Mouse (Mus musculus) bone marrow, adult 2 months (tissue): ENCODE measurements around the gene Trmt1l. TPM values are rescaled to one million over a fixed set of nuclear protein-coding genes. Genes with fewer than 3 reads are reported as not detected.
A peak's percentile ranks its signal among the peaks of the same experiment; 100 is the strongest.

Experiments used
- H3K27ac ChIP-seq: fragments of 200-500 bp; 2 replicates; pipeline ENCODE4 v1.5.1; 2012; ENCODE audit warnings: low read depth, mild to moderate bottlenecking, control low read depth, inconsistent platforms, low read length; ENCODE audit not compliant: control insufficient read depth, poor library complexity, insufficient read depth
- H3K4me1 ChIP-seq: fragments of 200-500 bp; 2 replicates; pipeline ENCODE4 v1.6.1; 2011; ENCODE audit warnings: low read length; ENCODE audit not compliant: control insufficient read depth, insufficient read depth
- H3K4me3 ChIP-seq: fragments of 200-500 bp; replicated peaks from 2 replicates; pipeline ENCODE3; 2011; ENCODE audit warnings: mild to moderate bottlenecking, low read depth, low read length, control low read depth; ENCODE audit not compliant: control insufficient read depth
- CTCF ChIP-seq: fragments of 200-500 bp; IDR thresholded peaks from 2 replicates; pipeline ENCODE4 v1.5.1; 2011; ENCODE audit warnings: low read length, control low read depth; ENCODE audit not compliant: control insufficient read depth, insufficient read depth
- POLR2A ChIP-seq: fragments of 200-500 bp; IDR thresholded peaks from 2 replicates; pipeline ENCODE4 v1.6.1; 2011; ENCODE audit warnings: low read depth, mild to moderate bottlenecking, control low read depth, low read length, borderline replicate concordance; ENCODE audit not compliant: control insufficient read depth
- WGBS: fragments of 180-500 bp; shearing (Covaris S2); methylation state at CpG from one replicate; pipeline ENCODE4 v1.1.7; 2018; 5-methylcytosine and 5-hydroxymethylcytosine counted together
- polyA plus RNA-seq: library from polyadenylated mRNA; stranded (reverse); fragments of >200 nt; gene quantifications from 2 replicates; pipeline ENCODE4 v1.2.4, GENCODE M21; 2011; ENCODE audit warnings: low replicate concordance; ENCODE audit not compliant: missing spikeins, insufficient read depth, insufficient read length

Gene Trmt1l
- polyA plus RNA-seq, 1 experiment = 25.7 TPM

DNA sequence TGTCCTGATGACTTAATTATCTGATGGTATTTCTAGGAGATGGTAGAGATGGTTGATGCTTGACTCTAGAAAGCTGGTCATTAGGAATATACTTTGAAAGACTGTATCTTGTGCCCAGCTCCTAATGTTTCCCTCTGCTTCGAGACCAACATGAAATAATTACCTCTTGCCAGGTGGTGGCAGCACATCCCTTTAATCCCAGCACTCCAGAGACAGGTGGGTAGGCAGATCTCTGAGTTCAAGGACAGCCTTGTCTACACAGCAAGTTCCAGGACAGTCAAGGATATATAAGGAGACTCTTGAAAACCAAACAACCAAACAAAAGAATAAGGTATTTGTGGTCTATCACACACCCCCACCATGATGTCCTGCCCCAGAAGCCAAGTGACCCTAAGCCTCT, 55.2 kb downstream of the Trmt1l start:
- no peak overlapping the region for H3K27ac ChIP-seq
- H3K4me1 ChIP-seq = no peaks in the 10 kb centered on the region
- WGBS = 43% methylated on average over 1 of the region's 1 CpGs
- TF ChIP-seq CTCF = peak; percentile 50
- TF ChIP-seq POLR2A = no peak
- H3K4me3 ChIP-seq = no peak overlapping the region

DNA sequence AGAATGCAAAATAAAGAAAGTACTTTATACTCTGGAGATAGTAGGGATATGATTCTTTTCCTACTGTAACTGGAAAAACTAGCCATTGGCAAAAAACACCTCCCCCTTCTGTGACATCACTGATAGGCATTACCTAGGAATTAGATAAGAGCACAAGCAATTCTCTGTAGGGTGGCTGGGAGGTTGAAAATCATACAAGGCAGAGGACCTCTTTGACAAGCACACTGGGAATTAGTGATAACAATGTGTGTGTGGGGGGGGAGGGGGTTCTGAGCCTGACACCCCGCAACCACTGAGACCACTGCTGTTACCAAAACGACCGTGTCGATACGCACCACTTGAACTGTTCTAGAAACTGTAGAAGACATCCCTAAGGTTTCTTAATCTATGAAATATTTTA, 56.4 kb downstream of the Trmt1l start:
- Histone ChIP-seq H3K4me3 (no peak overlapping the region), H3K4me1 (no peaks in the 10 kb centered on the region), H3K27ac (no peak overlapping the region)
- 65% methylated on average over 5 of the region's 5 CpGs for WGBS
- TF ChIP-seq POLR2A = no peak
- TF ChIP-seq CTCF = no peak

DNA sequence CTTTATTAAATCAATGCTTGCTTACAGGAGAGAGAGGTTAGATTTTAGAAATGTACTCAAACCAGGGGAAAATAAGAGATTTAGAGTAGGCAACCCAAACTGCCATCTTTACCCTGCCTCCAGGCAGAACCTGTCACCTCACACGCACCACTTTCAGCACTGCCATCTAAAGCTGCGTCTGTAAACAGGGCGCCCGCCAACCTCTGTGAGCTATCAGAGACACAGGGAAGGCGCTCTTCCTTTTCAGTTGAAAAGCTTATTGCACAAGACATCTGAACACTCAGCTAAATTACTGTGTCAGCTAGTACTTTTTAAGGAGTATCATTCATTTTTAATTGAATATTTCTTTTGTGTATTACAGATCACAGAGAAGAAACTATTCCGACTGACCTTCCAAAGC, 61.5 kb downstream of the Trmt1l start:
- no peak for TF ChIP-seq CTCF
- no peak for TF ChIP-seq POLR2A
- Histone ChIP-seq H3K4me3 (no peak overlapping the region), H3K4me1 (no peaks in the 10 kb centered on the region), H3K27ac (no peak overlapping the region)
- WGBS = 33% methylated on average over 6 of the region's 6 CpGs

DNA sequence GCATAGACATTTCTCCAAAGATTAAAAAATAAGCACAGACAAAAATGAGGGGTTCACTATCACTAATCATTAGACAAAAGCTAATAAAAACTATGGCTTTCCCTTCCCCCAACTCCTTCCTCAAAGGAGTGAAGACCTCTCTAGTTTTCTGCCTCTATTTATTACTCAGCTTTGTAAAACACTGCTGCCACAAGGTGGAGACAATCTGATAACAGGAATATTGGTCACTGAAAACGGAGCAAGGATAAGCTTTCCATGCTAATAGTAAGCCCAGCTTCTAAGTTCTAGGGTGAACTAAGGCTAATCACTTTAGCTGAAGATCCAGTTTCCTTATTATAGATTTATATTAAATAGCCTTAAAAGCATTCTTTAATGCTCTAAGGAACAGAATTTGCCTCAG, 64.1 kb downstream of the Trmt1l start:
- 24% methylated on average over 1 of the region's 1 CpGs for WGBS
- Histone ChIP-seq H3K27ac (no peak overlapping the region), H3K4me1 (no peaks in the 10 kb centered on the region), H3K4me3 (no peak overlapping the region)
- TF ChIP-seq POLR2A = no peak
- no peak for TF ChIP-seq CTCF

DNA sequence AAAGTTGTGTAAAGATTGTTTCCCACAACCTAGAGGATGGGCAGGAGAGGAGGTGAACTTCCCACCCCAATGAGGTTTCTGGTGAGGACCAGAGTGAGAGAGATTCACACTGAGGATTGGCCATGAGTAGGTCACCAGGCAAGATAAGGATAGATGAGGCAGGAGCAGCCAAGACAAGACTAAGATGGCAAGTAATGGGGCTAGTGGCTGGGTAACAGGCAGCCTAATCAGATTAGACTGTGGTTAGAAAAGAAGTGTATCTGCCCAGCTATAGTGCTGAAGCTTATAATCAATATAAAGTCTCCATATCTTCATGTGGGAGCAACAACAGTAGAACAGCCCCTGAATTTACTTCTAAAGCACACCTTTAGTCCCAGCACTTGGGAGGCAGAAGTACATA, 65.5 kb downstream of the Trmt1l start:
- Histone ChIP-seq H3K4me3 (no peak overlapping the region), H3K4me1 (peaks cover 2% of the 10 kb centered on the region; the same call in 1 of the 2 replicates), H3K27ac (no peak overlapping the region)
- no peak for TF ChIP-seq CTCF
- TF ChIP-seq POLR2A = no peak

DNA sequence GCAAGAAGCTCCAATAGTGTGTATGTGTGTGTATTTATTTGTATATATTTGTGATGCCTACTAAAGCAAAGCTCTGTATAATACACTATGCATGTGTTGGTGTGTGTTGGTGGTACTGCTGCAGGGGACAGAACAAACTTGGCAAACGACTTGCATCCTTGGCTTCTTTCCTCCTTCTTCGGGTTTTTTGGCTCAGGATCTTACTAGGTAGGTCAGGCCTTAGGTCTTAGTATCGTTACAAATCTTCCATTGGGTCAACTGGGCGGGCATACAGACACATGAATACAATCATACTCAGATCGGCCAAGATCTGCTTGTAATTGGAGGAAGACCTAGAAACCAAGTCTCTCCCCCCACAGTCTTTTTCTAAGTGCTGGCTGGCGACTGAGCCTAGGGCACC, 66.4 kb downstream of the Trmt1l start:
- no peak overlapping the region for H3K4me3 ChIP-seq
- peaks cover 2% of the 10 kb centered on the region; the same call in 1 of the 2 replicates for H3K4me1 ChIP-seq
- 75% methylated on average over 6 of the region's 6 CpGs for whole genome bisulfite sequencing
- TF ChIP-seq POLR2A = no peak
- TF ChIP-seq CTCF = no peak
- no peak overlapping the region for H3K27ac ChIP-seq

DNA sequence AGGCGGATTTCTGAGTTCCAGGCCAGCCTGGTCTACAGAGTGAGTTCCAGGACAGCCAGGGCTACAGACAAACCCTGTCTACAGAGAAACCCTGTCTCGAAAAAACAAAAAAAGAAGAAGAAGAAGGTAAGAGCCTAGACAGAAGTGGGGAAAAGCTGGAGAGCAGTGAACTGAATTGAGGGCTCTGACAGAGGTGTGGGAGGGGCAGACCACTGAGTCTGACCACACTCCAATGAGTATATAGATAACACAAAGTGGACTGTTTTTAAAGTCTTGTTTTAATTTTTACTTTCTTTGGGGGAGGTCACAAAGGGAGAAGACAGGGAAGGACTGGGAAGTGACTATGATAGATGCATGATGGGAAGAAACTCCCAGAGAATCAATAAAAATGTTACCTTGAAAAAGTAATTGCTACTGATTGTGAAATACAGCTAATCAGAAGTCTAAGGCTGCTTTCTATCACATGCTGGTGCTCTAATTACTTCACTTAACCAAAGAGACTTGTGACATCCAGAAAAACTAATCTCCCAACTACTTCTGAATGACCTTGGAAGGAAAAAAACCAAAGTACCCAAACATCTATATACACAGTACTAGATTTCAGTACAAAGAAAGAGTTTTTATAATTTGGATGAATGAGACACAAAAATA, 67.4 kb downstream of the Trmt1l start:
- WGBS = 52% methylated on average over 2 of the region's 2 CpGs
- Histone ChIP-seq H3K27ac (no peak overlapping the region), H3K4me3 (no peak overlapping the region), H3K4me1 (peaks cover 2% of the 10 kb centered on the region; the same call in 1 of the 2 replicates)
- TF ChIP-seq CTCF = no peak

DNA sequence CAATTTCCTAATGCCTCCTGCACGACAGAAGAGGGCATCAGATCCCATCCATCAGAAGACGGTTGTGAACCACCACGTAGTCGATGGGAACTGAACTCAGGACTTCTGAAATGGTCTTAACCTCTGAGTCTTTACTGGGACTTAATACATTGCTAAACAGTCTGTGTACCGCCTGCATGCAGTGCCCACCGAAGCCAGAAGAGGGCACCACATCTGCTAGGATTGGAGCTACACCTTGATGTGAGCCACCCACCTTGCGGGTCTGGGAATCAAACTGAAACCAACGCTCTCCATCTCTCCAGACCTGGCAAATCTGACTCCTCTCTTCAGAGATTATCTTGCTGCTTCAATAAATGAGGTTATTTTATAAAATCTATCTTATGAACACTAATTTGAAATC, 68.7 kb downstream of the Trmt1l start:
- peaks cover 2% of the 10 kb centered on the region; the same call in 1 of the 2 replicates for H3K4me1 ChIP-seq
- H3K27ac ChIP-seq = no peak overlapping the region
- H3K4me3 ChIP-seq = no peak overlapping the region
- 82% methylated on average over 8 of the region's 8 CpGs for WGBS
- TF ChIP-seq CTCF (peak; percentile 68), POLR2A (no peak)

DNA sequence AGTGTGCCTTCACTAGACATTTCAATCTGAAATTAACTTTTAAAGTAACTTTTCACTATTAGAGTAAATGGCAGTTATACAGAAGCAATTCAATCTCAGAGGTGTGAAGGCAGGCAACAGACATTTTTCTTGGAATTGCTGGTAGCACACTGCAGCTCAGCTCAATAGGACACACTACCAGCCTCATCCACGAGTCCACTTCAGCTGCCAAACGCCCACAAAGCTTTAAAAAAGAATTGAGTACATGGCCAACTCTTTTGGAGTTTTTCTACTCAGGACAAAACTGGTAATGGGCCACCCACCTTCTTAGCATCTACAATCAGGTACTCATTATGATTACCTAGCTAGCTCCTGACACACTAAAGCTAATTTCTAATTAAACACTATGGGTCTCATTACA, 69.6 kb downstream of the Trmt1l start:
- H3K4me1 ChIP-seq = peaks cover 2% of the 10 kb centered on the region; the same call in 1 of the 2 replicates
- H3K4me3 ChIP-seq = no peak overlapping the region
- WGBS = 77% methylated on average over 2 of the region's 2 CpGs
- TF ChIP-seq CTCF = no peak
- no peak for TF ChIP-seq POLR2A
- H3K27ac ChIP-seq = no peak overlapping the region
